Mouse (Mus musculus) limb, embryonic 15.5 days (tissue): ENCODE measurements around the gene Ppan. TPM values are rescaled to one million over a fixed set of nuclear protein-coding genes. Genes with fewer than 3 reads are reported as not detected.

Experiments used
- ATAC-seq: fragments of 200-750 bp; cut with Nextera tagmentation; 2 replicates; pipeline ENCODE4 v1.8.0; 2017; ENCODE audit warnings: low read depth, moderate TSS enrichment; ENCODE audit not compliant: insufficient number of reproducible peaks, low FRiP score, low TSS enrichment
- H3K27ac ChIP-seq: fragments of 300-500 bp; sonication (generic); 2 replicates; pipeline ENCODE4 v1.5.1; 2015; ENCODE audit warnings: moderate library complexity, mild to moderate bottlenecking, inconsistent platforms
- H3K27me3 ChIP-seq: fragments of 300-500 bp; sonication (generic); 2 replicates; pipeline ENCODE4 v1.6.1; 2015; ENCODE audit warnings: inconsistent platforms
- H3K36me3 ChIP-seq: fragments of 300-500 bp; sonication (generic); 2 replicates; pipeline ENCODE4 v1.6.1; 2015; ENCODE audit warnings: inconsistent platforms
- H3K4me1 ChIP-seq: fragments of 300-500 bp; sonication (generic); 2 replicates; pipeline ENCODE4 v1.6.1; 2015; ENCODE audit warnings: inconsistent platforms
- H3K4me2 ChIP-seq: fragments of 300-500 bp; sonication (generic); 2 replicates; pipeline ENCODE4 v1.6.1; 2015; ENCODE audit warnings: mild to moderate bottlenecking, inconsistent platforms
- H3K4me3 ChIP-seq: fragments of 300-500 bp; sonication (generic); 2 replicates; pipeline ENCODE4 v1.5.1; 2015; ENCODE audit warnings: mild to moderate bottlenecking, inconsistent platforms
- H3K9ac ChIP-seq: fragments of 300-500 bp; sonication (generic); 2 replicates; pipeline ENCODE4 v1.6.1; 2015; ENCODE audit warnings: inconsistent platforms
- H3K9me3 ChIP-seq: fragments of 300-500 bp; sonication (generic); 2 replicates; pipeline ENCODE4 v1.6.1; 2016; ENCODE audit warnings: inconsistent platforms
- WGBS: fragments of 180-500 bp; shearing (Covaris S2); methylation state at CpG from one replicate; pipeline ENCODE4 v1.1.7; 2015; 5-methylcytosine and 5-hydroxymethylcytosine counted together
- polyA plus RNA-seq: library from polyadenylated mRNA; unstranded; fragments of >200 nt; fragmentation: Nextera tagmentation; extraction: Ambion mirVana; gene quantifications from 2 replicates; pipeline ENCODE4 v1.2.1, GENCODE M21; 2015

Gene Ppan
- 86.9 and 88.6 TPM in 2 replicates for polyA plus RNA-seq

DNA sequence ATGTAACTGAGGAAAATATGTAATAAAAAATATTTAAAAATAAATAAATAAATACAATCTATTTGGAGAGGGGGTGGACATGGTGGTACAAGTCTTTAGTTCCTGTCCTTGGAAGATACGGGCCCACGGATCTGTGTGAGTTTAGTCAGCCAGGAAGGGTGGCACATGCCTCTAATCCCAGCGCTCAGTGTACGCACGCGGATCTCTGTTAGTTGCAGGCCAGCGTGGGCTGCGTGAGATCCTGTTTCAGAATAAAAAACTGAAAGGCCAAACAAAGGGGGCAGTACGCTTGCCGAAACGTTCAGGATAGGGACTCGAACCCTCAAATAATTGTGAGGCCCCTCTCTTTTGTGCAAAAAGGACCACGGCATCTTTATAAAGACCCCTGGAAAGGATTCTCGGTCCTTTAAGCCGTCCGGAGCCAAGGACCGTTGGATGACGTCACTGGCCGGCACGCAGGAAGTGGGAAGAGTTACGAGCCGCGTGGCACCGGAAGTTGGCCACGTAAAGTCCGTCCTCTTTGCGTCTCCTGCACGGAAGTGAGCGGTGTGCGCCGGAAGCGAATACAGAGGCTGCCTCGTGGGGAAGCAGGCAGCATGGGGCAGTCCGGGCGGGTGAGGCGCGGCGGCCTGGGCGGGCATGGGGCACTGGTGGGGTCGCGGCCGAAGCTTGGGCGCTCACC, at the start of gene Ppan:
TSS of gene Ppan (plus strand) at position 472 of the 682 bp plus-strand sequence.
- peaks cover 36% of the 10 kb centered on the region for H3K36me3 ChIP-seq
- H3K27ac ChIP-seq: peak within 1 kb of the TSS; percentile 95
- H3K4me2 ChIP-seq: peak within 1 kb of the TSS; percentile 53
- peak; percentile 93 for ATAC-seq
- H3K9me3 ChIP-seq: no peaks in the 10 kb centered on the region
- under 1% methylated on average over 43 of the region's 43 CpGs for WGBS
- peak within 1 kb of the TSS; percentile 75 for H3K4me3 ChIP-seq
- peaks cover 15% of the 10 kb centered on the region; the same call in 1 of the 2 replicates for H3K4me1 ChIP-seq
- H3K27me3 ChIP-seq: no peaks in the 10 kb centered on the region
- H3K9ac ChIP-seq: peak within 1 kb of the TSS; percentile 90

DNA sequence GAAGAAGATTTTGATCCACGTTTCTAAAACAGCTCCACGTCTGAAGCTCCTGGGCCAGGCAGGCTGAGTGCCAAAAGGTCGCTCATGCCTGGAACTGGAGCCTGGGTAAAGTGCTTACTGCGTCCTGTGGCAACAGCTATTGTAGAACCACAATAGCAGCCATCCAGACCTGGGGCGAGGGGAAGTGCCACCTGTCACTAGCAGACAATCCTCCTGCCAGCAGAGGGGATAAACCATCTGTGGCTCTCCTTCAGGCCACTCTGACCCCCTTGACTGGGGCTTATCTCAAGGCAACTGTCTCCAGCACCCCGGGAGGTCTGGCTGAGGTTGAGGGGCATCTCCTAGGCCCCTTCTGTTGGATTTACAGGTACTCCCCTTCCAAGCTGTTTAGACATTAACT, 49.0 kb upstream of the Ppan start:
- Histone ChIP-seq H3K4me2 (no peak overlapping the region), H3K9ac (no peak overlapping the region), H3K9me3 (no peaks in the 10 kb centered on the region), H3K27ac (no peak overlapping the region), H3K4me3 (no peak overlapping the region), H3K4me1 (no peaks in the 10 kb centered on the region), H3K27me3 (no peaks in the 10 kb centered on the region), H3K36me3 (no peaks in the 10 kb centered on the region)
- ATAC-seq: no peak; the same call in 1 of the 2 replicates
- 65% methylated on average over 6 of the region's 6 CpGs for WGBS

DNA sequence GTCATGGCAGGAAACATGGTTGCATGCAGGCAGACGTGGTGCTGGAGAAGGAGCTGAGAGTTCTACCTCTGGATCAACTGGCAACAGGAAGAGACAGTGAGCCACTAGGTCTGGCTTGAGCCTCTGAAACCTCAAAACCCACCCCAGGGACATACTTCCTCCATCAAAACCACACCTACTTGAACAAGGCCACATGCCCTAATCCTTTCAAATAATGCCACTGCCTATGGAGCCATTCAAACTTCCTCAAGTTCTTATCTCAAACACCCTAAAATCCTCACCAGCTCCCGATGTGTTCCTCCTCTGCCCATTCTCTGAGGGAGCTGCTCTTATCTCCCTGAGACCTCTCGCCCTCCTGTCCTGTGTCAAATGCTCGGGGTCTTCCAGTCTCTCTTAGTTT, 45.8 kb upstream of the Ppan start:
- Histone ChIP-seq H3K4me3 (no peak overlapping the region), H3K36me3 (no peaks in the 10 kb centered on the region), H3K4me1 (no peaks in the 10 kb centered on the region), H3K9me3 (no peaks in the 10 kb centered on the region), H3K27me3 (peaks cover 6% of the 10 kb centered on the region; the same call in 1 of the 2 replicates), H3K4me2 (no peak overlapping the region), H3K9ac (no peak overlapping the region), H3K27ac (no peak overlapping the region)
- no peak for ATAC-seq
- WGBS: 53% methylated on average over 4 of the region's 4 CpGs

DNA sequence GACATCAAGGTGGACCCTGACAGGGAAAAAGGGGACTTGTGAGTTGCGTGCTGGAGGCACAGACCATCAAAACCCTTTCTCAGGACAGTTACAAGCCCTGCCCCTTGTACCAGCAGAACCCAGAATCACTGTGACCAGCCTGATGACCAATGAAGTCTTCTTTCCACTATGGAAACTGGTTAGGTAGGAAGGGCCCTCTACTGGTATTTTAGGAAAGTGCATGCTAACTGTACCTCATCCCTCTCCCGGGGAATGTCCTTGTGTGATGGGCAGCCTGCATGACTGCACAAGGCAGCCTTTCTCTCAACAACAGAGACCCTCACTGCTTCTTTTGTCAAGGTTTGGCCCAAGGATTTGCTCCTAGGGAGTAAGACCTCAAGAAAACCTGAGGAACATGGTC, 45.3 kb upstream of the Ppan start:
- no peaks in the 10 kb centered on the region for H3K4me1 ChIP-seq
- H3K27me3 ChIP-seq: peaks cover 6% of the 10 kb centered on the region; the same call in 1 of the 2 replicates
- no peaks in the 10 kb centered on the region for H3K36me3 ChIP-seq
- no peak overlapping the region for H3K4me2 ChIP-seq
- H3K9ac ChIP-seq: no peak overlapping the region
- whole genome bisulfite sequencing: 27% methylated on average over 2 of the region's 2 CpGs
- H3K27ac ChIP-seq: no peak overlapping the region
- H3K4me3 ChIP-seq: no peak overlapping the region
- no peaks in the 10 kb centered on the region for H3K9me3 ChIP-seq
- ATAC-seq: no peak

DNA sequence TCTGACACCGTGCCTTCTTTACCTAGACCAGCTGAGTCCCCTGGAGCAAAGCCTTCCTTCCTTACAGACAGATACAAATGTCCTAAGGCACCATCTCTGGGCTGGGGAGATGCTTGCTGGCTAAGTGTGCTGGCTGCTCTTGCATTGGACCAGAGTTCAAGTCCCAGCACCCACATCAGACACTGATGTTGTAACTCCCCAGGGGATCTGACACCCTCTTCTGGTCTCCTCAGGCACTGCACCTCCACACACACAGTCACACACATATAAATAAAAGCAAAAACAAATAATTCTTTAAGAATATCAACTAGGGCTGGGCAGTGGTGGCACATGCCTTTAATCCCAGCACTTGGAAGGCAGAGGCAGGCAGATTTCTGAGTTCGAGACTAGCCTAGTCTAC, 37.8 kb upstream of the Ppan start:
- no peak overlapping the region for H3K4me2 ChIP-seq
- ATAC-seq: no peak
- no peaks in the 10 kb centered on the region for H3K4me1 ChIP-seq
- peaks cover 6% of the 10 kb centered on the region; the same call in 1 of the 2 replicates for H3K27me3 ChIP-seq
- H3K27ac ChIP-seq: no peak overlapping the region
- H3K9me3 ChIP-seq: no peaks in the 10 kb centered on the region
- no peak overlapping the region for H3K9ac ChIP-seq
- 89% methylated on average over 2 of the region's 2 CpGs for WGBS
- no peaks in the 10 kb centered on the region for H3K36me3 ChIP-seq
- no peak overlapping the region for H3K4me3 ChIP-seq

DNA sequence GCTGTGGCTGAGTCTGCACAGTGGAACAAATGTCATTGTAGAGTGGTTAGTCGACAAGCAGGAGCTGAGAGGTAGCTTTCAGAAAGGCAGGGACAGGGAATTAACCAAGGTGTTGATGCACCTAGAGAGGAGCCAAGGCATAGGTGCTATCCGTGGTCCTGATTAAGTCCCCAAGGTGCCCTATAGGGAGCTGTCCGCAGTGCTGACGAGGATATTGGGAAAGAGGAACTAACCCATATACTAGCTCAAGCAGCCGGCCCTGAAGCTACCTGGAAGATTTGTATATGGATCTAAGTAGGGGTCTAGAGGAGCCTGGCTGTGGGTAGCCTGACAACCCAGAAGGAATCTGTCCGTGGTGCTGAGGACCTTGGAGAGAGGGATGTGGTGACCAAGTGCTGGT, 30.8 kb upstream of the Ppan start:
- Histone ChIP-seq H3K36me3 (no peaks in the 10 kb centered on the region), H3K27ac (no peak overlapping the region), H3K4me1 (no peaks in the 10 kb centered on the region), H3K27me3 (no peaks in the 10 kb centered on the region), H3K4me2 (no peak overlapping the region), H3K4me3 (no peak overlapping the region), H3K9me3 (no peaks in the 10 kb centered on the region), H3K9ac (no peak overlapping the region)
- 7% methylated on average over 6 of the region's 6 CpGs for WGBS
- ATAC-seq: no peak

DNA sequence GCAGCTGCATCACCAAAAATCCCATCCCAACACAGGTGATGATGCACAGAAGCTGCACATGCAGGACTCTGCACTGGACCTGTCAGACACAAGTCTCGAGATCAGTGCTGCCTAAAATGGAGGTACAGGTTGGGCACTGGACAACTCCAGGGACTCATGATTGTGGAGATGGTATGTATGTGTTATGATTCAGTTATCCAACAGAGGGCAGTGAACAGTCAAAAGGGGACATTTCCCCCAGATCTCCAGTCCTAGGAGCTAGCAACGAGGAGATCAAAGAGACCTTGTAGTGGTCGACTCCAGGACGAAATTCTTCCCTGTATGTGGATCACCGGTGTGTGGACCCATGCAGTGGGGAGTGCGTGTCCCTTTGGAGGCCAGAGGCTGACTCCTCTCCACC, 28.0 kb upstream of the Ppan start:
- no peak overlapping the region for H3K9ac ChIP-seq
- H3K4me1 ChIP-seq: no peaks in the 10 kb centered on the region
- no peak overlapping the region for H3K4me3 ChIP-seq
- ATAC-seq: no peak
- H3K4me2 ChIP-seq: no peak overlapping the region
- H3K27me3 ChIP-seq: no peaks in the 10 kb centered on the region
- 45% methylated on average over 6 of the region's 6 CpGs for WGBS
- H3K27ac ChIP-seq: no peak overlapping the region
- no peaks in the 10 kb centered on the region for H3K9me3 ChIP-seq
- H3K36me3 ChIP-seq: no peaks in the 10 kb centered on the region

DNA sequence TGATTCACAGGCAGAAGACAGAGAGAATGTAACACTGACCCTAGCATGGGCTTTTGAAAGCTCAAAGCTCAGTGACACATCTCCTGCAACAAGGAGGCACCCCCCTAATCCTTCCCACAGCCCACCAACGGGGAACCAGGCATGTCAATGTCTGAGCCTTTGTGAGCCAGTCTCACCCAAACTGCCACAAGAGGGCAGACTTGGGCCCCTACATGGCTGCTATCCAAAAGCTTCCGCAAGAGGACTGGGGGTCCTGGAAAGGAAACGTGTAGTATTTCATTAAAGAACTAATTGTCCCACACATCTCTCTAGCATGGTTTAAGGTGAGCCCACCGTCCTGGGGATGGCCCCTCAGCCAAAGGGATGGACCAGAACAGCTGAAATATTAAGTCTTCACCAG, 26.2 kb upstream of the Ppan start:
- H3K4me1 ChIP-seq: no peaks in the 10 kb centered on the region
- no peaks in the 10 kb centered on the region for H3K9me3 ChIP-seq
- H3K4me3 ChIP-seq: no peak overlapping the region
- 5% methylated on average over 4 of the region's 4 CpGs for WGBS
- no peak overlapping the region for H3K27ac ChIP-seq
- no peak overlapping the region for H3K9ac ChIP-seq
- H3K27me3 ChIP-seq: peaks cover 9% of the 10 kb centered on the region
- no peaks in the 10 kb centered on the region for H3K36me3 ChIP-seq
- ATAC-seq: no peak
- no peak overlapping the region for H3K4me2 ChIP-seq

DNA sequence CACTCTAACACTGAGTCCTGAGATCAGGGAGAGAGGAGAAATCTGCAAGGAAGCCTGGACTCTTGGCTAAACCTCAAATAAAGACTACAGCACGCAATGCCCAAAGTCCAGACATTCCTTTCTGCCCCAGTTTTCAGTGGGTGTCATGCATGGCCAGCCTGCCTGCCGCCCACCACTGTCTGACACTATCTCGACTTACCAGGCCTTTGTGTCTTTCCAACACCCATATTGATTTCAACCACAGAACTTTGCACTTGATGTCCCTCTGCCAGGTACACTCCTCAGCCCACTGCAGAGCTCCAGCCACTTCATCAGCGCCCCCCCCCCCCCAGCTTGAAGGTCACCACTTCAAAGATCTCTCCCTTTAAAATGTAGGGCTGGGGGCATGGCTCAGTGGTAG, 25.8 kb upstream of the Ppan start:
- Histone ChIP-seq H3K27me3 (peaks cover 13% of the 10 kb centered on the region), H3K4me3 (no peak overlapping the region), H3K4me1 (no peaks in the 10 kb centered on the region), H3K36me3 (no peaks in the 10 kb centered on the region), H3K9me3 (no peaks in the 10 kb centered on the region), H3K27ac (no peak overlapping the region), H3K4me2 (no peak overlapping the region), H3K9ac (no peak overlapping the region)
- no peak for ATAC-seq
- 57% methylated on average over 4 of the region's 4 CpGs for WGBS

DNA sequence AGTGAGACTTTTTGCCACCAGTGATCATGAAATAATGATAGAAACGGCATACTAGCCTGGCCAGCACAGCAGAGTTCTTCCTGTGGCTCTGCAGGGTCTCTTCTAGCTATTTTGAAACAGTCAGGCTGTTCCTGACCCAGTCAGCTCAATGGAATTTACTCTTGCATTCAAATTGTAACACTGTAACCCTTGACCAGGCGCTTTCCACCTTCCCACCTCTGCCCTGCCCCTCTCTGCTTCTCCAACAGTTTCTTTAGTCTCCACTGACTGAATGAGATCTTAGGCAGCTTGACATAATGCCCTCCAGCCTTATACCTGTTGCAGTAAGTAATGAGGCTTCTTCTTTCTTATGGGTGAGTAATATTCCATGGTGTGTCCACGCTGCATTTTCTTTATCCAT, 21.1 kb upstream of the Ppan start:
- Histone ChIP-seq H3K4me1 (peaks cover 10% of the 10 kb centered on the region), H3K27me3 (peaks cover 54% of the 10 kb centered on the region), H3K4me3 (no peak overlapping the region), H3K4me2 (no peak overlapping the region), H3K9ac (no peak overlapping the region), H3K36me3 (no peaks in the 10 kb centered on the region), H3K27ac (no peak overlapping the region), H3K9me3 (no peaks in the 10 kb centered on the region)
- WGBS: 65% methylated on average over 3 of the region's 3 CpGs
- no peak for ATAC-seq

DNA sequence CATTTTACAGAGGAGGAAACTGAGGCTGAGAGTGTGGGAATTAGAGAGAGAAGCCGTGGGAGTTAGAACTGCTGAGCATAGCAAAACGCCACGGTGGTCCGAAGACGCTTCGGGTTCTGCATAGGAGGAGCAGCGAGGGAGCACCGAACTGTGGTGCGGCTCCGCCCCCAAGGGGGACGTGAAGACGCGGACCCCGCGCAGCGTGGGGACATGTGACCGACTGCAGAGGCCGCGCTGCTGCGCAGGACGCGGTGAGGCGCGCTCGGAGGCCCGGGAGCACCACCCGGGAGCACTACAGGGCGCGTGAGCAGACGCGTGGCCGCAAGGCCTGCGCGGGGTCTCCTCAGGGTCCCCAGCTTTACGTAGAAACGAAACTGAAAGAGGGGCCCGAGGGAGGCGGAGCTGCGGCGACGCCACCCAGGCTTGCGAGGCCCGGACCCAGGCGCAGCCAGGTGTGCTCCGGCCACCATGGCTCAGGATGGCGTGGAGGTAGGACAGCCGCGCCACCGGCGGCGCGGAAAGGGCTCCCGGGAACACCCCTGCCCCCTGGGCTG, 19.4 kb upstream of the Ppan start, which contains the start of gene A230050P20Rik:
TSS of gene A230050P20Rik (plus strand) at position 195 of the 554 bp plus-strand sequence.
- no peak for ATAC-seq

DNA sequence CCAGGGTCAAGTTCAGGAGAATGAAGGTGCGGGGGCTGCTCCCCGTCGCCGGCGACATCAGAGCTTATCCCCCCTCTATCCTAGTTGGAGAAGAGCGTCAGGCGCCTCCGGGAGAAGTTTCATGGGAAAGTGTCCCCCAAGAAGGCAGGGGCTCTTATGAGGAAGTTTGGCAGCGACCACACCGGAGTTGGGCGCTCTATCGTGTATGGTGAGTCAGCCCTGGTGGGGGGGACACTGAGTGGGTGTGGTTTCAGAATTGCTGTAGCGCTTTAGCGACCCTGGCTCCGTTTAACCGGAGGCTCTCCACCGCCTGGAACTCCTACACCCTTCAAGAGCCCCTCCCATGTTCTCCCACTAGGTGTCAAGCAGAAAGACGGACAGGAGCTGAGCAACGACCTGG, 18.7 kb upstream of the Ppan start:
- Histone ChIP-seq H3K4me1 (peaks cover 10% of the 10 kb centered on the region), H3K4me2 (peak overlapping the region; percentile 73), H3K9me3 (no peaks in the 10 kb centered on the region), H3K27ac (no peak overlapping the region), H3K4me3 (peak overlapping the region; percentile 53), H3K36me3 (no peaks in the 10 kb centered on the region), H3K9ac (no peak overlapping the region), H3K27me3 (peaks cover 55% of the 10 kb centered on the region)
- no peak for ATAC-seq
- WGBS: 3% methylated on average over 19 of the region's 19 CpGs

More for the DNA sequence above, 19.4 kb upstream of the Ppan start, which contains the start of gene A230050P20Rik:
- no peaks in the 10 kb centered on the region for H3K36me3 ChIP-seq
- H3K9me3 ChIP-seq: no peaks in the 10 kb centered on the region
- peaks cover 55% of the 10 kb centered on the region for H3K27me3 ChIP-seq
- 7% methylated on average over 53 of the region's 53 CpGs for WGBS
- peak within 1 kb of the TSS; percentile 73 for H3K4me2 ChIP-seq
- H3K9ac ChIP-seq: peak within 1 kb of the TSS; percentile 31; the same call in 1 of the 2 replicates
- no peak within 1 kb of the TSS for H3K27ac ChIP-seq
- peaks cover 10% of the 10 kb centered on the region for H3K4me1 ChIP-seq
- peak within 1 kb of the TSS; percentile 53 for H3K4me3 ChIP-seq
